Mouse (Mus musculus) heart, postnatal 0 days (tissue): Measurements from ENCODE around the gene Cspg5. TPM values are rescaled to one million over a fixed set of nuclear protein-coding genes. Genes with fewer than 3 reads are reported as not detected.

Experiments used
- ATAC-seq: fragments of 200-750 bp; cut with Nextera tagmentation; 2 replicates; pipeline ENCODE4 v1.8.0; 2017; ENCODE audit warnings: low read depth, moderate number of reproducible peaks, moderate library complexity; ENCODE audit not compliant: insufficient read depth
- DNase-seq: peaks from one replicate; pipeline ENCODE4 v3.0.0-alpha.2; 2016; ENCODE audit warnings: low spot score
- H3K27ac ChIP-seq: fragments of 300-500 bp; sonication (generic); 2 replicates; pipeline ENCODE4 v1.5.1; 2014; ENCODE audit warnings: low read depth, mild to moderate bottlenecking
- H3K27me3 ChIP-seq: fragments of 300-500 bp; sonication (generic); 2 replicates; pipeline ENCODE4 v1.6.1; 2014; ENCODE audit warnings: low read length, mixed read lengths; ENCODE audit not compliant: control insufficient read depth, insufficient read depth
- H3K36me3 ChIP-seq: fragments of 300-500 bp; sonication (generic); replicated peaks from 2 replicates; pipeline ENCODE4 v1.6.1; 2014; ENCODE audit warnings: low read length, mixed read lengths; ENCODE audit not compliant: control insufficient read depth, insufficient read depth
- H3K4me1 ChIP-seq: fragments of 300-500 bp; sonication (generic); 2 replicates; pipeline ENCODE4 v1.6.1; 2014; ENCODE audit warnings: antibody characterized with exemption; ENCODE audit not compliant: control insufficient read depth, insufficient read depth
- H3K4me2 ChIP-seq: fragments of 300-500 bp; sonication (generic); 2 replicates; pipeline ENCODE4 v1.6.1; 2014; ENCODE audit warnings: low read depth, mild to moderate bottlenecking, low read length, moderate library complexity
- H3K4me3 ChIP-seq: fragments of 300-500 bp; sonication (generic); 2 replicates; pipeline ENCODE4 v1.5.1; 2014; ENCODE audit warnings: low read depth, low read length
- H3K9ac ChIP-seq: fragments of 300-500 bp; sonication (generic); replicated peaks from 2 replicates; pipeline ENCODE4 v1.6.1; 2014; ENCODE audit warnings: low read depth, low read length, mixed read lengths
- H3K9me3 ChIP-seq: fragments of 300-500 bp; sonication (generic); replicated peaks from 2 replicates; pipeline ENCODE4 v1.6.1; 2016; ENCODE audit warnings: low read length; ENCODE audit not compliant: control insufficient read depth
- CTCF ChIP-seq: IDR thresholded peaks from 2 replicates; pipeline ENCODE4 v1.5.1; 2016; ENCODE audit warnings: antibody characterized with exemption, control low read depth, low read depth
- EP300 ChIP-seq: IDR thresholded peaks from 2 replicates; pipeline ENCODE4 v1.6.1; 2016; ENCODE audit warnings: antibody characterized with exemption, low read depth
- WGBS: fragments of 180-500 bp; shearing (Covaris S2); extraction: QIAGEN DNeasy Blood & Tissue Kit; methylation state at CpG from one replicate; pipeline ENCODE4 v1.1.7; 2014; 5-methylcytosine and 5-hydroxymethylcytosine counted together
- polyA plus RNA-seq: library from polyadenylated mRNA; unstranded; fragments of >200 nt; fragmentation: Nextera tagmentation; extraction: Ambion mirVana; gene quantifications from 2 replicates; pipeline ENCODE4 v1.2.1, GENCODE M21; 2015
- total RNA-seq: library from RNA; depleted of rRNA; stranded (reverse); fragments of >200 nt; gene quantifications from 2 replicates; pipeline ENCODE4 v1.2.3, GENCODE M21; 2014; ENCODE audit warnings: low replicate concordance

Cspg5 gene
- total and polyA plus RNA-seq, 2 experiments from 2014 or later, result 0.71 to 1.1 TPM

DNA sequence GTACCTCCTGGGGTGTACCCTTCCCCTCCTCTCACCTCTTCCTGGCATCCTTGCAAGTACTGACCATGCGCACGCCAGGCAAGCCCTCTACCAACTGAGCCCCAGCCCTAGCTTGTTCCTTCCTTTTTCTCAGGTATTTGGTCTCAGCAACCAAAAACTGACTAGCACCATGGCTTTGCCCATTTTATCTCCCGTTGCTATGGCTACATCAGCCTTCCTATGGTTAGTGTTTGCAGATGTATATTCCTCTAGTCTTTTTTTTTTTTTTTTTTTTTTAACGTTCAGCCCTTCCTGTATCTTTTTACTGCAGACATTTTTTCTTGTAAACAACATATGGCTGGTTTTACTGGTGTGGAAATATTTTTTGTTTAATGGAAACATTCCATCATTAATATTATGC, 29.9 kb downstream of the Cspg5 start:
- WGBS, result 70% methylated on average over 4 of the region's 4 CpGs
- DNase-seq, result no peak
- H3K9me3 ChIP-seq, result no peaks in the 10 kb centered on the region
- no peak overlapping the region for H3K9ac ChIP-seq
- H3K36me3 ChIP-seq, result no peaks in the 10 kb centered on the region
- no peak for TF ChIP-seq CTCF
- no peak for TF ChIP-seq EP300
- no peaks in the 10 kb centered on the region for H3K4me1 ChIP-seq
- no peaks in the 10 kb centered on the region for H3K27me3 ChIP-seq
- H3K4me3 ChIP-seq, result no peak overlapping the region
- H3K27ac ChIP-seq, result no peak overlapping the region
- H3K4me2 ChIP-seq, result no peak overlapping the region
- ATAC-seq, result no peak

DNA sequence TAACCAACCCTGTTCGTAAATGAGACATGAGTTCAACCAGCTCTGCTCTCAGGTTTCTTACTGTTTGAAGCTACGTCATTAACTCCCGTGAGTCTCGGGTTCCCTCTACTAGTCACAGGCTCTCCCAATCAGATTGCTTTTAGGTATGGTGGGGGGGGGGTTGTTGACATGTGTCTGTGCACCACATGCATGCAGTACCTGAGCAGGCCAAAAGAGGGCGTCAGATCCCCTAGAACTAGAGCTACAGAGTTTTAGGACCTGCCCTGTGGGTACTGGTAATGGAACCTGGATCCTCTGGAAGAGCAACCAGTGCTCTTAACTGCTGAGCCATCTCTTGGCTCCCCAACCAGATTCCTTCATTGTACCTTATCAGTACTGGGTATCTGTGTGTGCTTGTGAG, 32.3 kb downstream of the Cspg5 start:
- Histone ChIP-seq H3K27ac (no peak overlapping the region), H3K4me3 (no peak overlapping the region), H3K4me1 (no peaks in the 10 kb centered on the region), H3K4me2 (no peak overlapping the region), H3K9ac (no peak overlapping the region), H3K9me3 (no peaks in the 10 kb centered on the region), H3K27me3 (no peaks in the 10 kb centered on the region), H3K36me3 (no peaks in the 10 kb centered on the region)
- ATAC-seq, result no peak
- TF ChIP-seq EP300 (no peak), CTCF (no peak; the same call in 1 of the 2 replicates)
- WGBS, result 73% methylated on average over 5 of the region's 5 CpGs
- DNase-seq, result no peak

DNA sequence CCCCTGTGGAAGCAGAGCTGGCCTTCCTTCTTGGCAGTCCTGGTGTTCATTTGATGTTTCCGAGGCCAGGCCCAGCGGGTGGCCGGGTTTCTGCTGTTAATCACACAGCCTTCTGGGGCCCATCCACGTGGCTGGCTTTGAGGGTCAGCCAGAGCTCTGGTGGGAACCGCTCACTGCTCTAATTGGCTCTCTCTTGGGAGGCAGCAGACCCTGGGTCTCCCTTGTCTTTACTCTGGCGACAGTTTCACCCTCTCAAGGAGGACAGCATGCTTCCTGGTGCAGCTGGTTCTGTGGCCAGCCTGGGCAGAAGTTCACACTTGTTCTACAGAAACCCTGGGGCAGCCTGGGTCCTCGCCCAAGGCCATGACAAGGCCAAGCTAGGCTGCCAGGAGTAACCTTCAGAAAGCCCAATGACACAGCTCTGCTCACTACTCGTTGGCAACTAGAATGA, 33.9 kb downstream of the Cspg5 start:
- TF ChIP-seq EP300 (no peak), CTCF (no peak)
- no peak overlapping the region for H3K4me2 ChIP-seq
- DNase-seq (no peak), ATAC-seq (no peak)
- no peak overlapping the region for H3K27ac ChIP-seq
- no peak overlapping the region for H3K4me3 ChIP-seq
- H3K4me1 ChIP-seq, result no peaks in the 10 kb centered on the region
- H3K27me3 ChIP-seq, result no peaks in the 10 kb centered on the region
- 56% methylated on average over 8 of the region's 8 CpGs for WGBS
- no peaks in the 10 kb centered on the region for H3K9me3 ChIP-seq
- H3K36me3 ChIP-seq, result no peaks in the 10 kb centered on the region
- H3K9ac ChIP-seq, result no peak overlapping the region

DNA sequence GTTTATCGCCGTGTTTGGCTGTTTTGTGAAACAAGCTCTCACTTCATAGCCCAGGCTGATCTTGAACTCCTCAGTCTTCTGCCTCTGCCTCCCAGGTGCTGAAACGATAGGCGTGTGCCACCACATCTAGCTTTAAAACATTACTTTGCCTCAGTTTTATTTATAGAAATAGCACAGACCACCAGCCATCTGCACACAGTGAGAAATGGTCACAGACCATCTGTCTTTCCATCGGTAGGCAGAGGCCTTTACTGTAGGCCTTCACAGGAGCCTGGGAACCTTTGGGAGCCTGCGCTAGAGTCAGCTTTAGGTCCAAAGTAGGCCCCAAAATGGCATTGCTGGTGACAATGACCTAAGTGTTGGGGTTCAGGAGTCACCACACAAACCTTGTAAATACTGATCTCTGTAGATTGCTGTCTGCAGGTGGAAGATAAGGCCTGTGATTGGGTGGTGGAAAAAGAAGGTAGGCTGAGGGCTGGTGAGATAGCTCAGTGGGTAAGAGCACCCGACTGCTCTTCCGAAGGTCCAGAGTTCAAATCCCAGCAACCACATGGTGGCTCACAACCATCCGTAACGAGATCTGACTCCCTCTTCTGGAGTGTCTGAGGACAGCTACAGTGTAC, 40.6 kb downstream of the Cspg5 start:
- DNase-seq, result no peak

DNA sequence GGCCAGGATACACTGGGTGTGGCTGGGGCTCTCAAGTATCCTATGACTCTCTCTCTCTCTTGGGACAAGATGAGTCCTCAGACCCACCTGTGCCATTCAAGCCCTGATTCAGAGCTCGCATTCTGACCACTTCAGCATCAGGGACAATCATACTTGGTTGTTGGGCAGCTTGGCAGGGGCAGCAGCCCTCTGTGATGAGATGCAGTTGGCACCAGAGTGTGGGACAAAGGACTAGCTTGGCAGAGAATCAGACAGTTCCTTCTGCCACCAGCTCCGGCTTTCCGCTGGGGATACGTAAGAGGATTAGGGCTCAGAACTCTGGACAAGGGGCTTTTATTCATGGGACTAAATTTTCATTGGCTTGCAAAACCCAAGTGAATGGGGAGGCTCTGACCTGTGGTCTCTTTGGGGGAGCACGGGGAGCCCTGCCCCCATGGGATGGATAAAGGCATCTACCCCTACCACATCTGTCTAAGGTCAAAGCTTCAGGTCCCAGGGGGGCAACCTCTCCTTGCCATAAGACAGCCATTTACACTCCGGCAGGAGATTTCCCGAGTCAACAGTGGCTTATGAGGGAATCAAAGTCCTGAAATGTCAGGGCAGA, 43.8 kb downstream of the Cspg5 start:
- no peaks in the 10 kb centered on the region; the same call in 1 of the 2 replicates for H3K9me3 ChIP-seq
- no peak for TF ChIP-seq EP300
- no peak overlapping the region for H3K4me3 ChIP-seq
- ATAC-seq, result no peak
- DNase-seq, result no peak
- no peaks in the 10 kb centered on the region for H3K27me3 ChIP-seq
- no peaks in the 10 kb centered on the region for H3K4me1 ChIP-seq
- 69% methylated on average over 7 of the region's 7 CpGs for WGBS
- no peak overlapping the region for H3K9ac ChIP-seq
- H3K27ac ChIP-seq, result no peak overlapping the region
- H3K4me2 ChIP-seq, result no peak overlapping the region
- no peaks in the 10 kb centered on the region for H3K36me3 ChIP-seq

More for the DNA sequence above, 40.6 kb downstream of the Cspg5 start:
- Histone ChIP-seq H3K4me1 (no peaks in the 10 kb centered on the region), H3K4me2 (no peak overlapping the region), H3K4me3 (no peak overlapping the region), H3K9ac (no peak overlapping the region), H3K36me3 (no peaks in the 10 kb centered on the region), H3K27me3 (no peaks in the 10 kb centered on the region), H3K9me3 (no peaks in the 10 kb centered on the region), H3K27ac (no peak overlapping the region)
- no peak for TF ChIP-seq CTCF
- no peak for TF ChIP-seq EP300
- ATAC-seq, result no peak
- 88% methylated on average over 8 of the region's 10 CpGs for WGBS
